Comparison of ENCODE assay signal across 17 mouse cellular contexts in genomic region chr1:21262401-21262800, GRCm38 (mm10). TPM values are rescaled to one million over a fixed set of nuclear protein-coding genes. Genes with fewer than 3 reads are reported as not detected.
"Had no signal": no experiment of that assay in that cellular context is flagged by ENCODE, and none has a peak within 500 bp of the region (broad histone marks: within the 10 kb centered on the region; RNA-seq: fewer than 3 reads in every experiment).

No protein-coding gene starts in this region.

- H3K9ac ChIP-seq: neural tube, embryonic 13.5 days; neural tube, embryonic 15.5 days; stomach, embryonic 15.5 days had no signal

- H3K4me1 ChIP-seq: neural tube, embryonic 13.5 days; neural tube, embryonic 15.5 days; stomach, embryonic 15.5 days had no signal

- H3K27me3 ChIP-seq: neural tube, embryonic 13.5 days; neural tube, embryonic 15.5 days; stomach, embryonic 15.5 days had no signal

- H3K9me3 ChIP-seq: neural tube, embryonic 13.5 days; neural tube, embryonic 15.5 days; stomach, embryonic 15.5 days had no signal

- H3K4me2 ChIP-seq: neural tube, embryonic 13.5 days; neural tube, embryonic 15.5 days; stomach, embryonic 15.5 days had no signal

- H3K27ac ChIP-seq: neural tube, embryonic 13.5 days; neural tube, embryonic 15.5 days; stomach, embryonic 15.5 days; stomach, postnatal 0 days had no signal

- H3K36me3 ChIP-seq: neural tube, embryonic 13.5 days; neural tube, embryonic 15.5 days; stomach, embryonic 15.5 days had no signal

- H3K4me3 ChIP-seq: neural tube, embryonic 13.5 days; neural tube, embryonic 15.5 days; stomach, embryonic 15.5 days had no signal

- DNase-seq: retina, postnatal 1 day; right cerebral cortex, adult 18-20 months; right cerebral cortex, postnatal 14 days; right cerebral cortex, postnatal 25 days; right cerebral cortex, postnatal 4 days; spleen, adult 18-20 months; thymus, adult 18-20 months; thymus, adult 2 months; thymus, postnatal 14 days; thymus, postnatal 25 days; thymus, postnatal 36 days; thymus, postnatal 4 days had no signal

RNA-seq across cellular contexts. Expression of gene Gsta3, which starts 22.0 kb away (rescaled TPM):
- total RNA-seq: neutrophil, adult 5-6 weeks had no signal
